In genomic region chr4:149977801-149978544, GRCm38 (mm10) we compare ENCODE assay signal across 8 mouse cellular contexts. TPM values are rescaled to one million over a fixed set of nuclear protein-coding genes. Genes with fewer than 3 reads are reported as not detected.
DNase-seq lines count a peak whose midpoint lies in the region; ATAC-seq and TF ChIP-seq lines count a peak whose summit lies in the region.
"Had no signal": no experiment of that assay in that cellular context is flagged by ENCODE, and none has a peak within 500 bp of the region (broad histone marks: within the 10 kb centered on the region; RNA-seq: fewer than 3 reads in every experiment).

No protein-coding gene starts in this region.

- ATAC-seq in lung, embryonic 15.5 days (ENCODE audit: borderline replicate concordance, extremely low read depth, low FRiP score, low TSS enrichment): peak; percentile 60
- ATAC-seq in forebrain, postnatal 0 days: peak; percentile 44; the same call in 1 of the 2 replicates
- no peak for ATAC-seq in midbrain, postnatal 0 days (ENCODE audit: low FRiP score)

- WGBS in lung, embryonic 15.5 days: 39% methylated on average over 17 of the region's 17 CpGs
- 54% methylated on average over 17 of the region's 17 CpGs for WGBS in forebrain, postnatal 0 days
- WGBS in midbrain, postnatal 0 days: 58% methylated on average over 17 of the region's 17 CpGs

- TF ChIP-seq POLR2A in brain, embryonic 14.5 days (IDR thresholded peaks at IDR 0.05; ENCODE audit: borderline replicate concordance, extremely low read depth, insufficient read depth, insufficient read length, poor library complexity, severe bottlenecking): no peak

- H3K36me3 ChIP-seq in lung, embryonic 15.5 days: peaks cover 16% of the 10 kb centered on the region
- 0 out of 2 replicates have a peak, but pooled peaks cover 3% of the 10 kb centered on the region for H3K36me3 ChIP-seq in forebrain, postnatal 0 days (ENCODE audit: insufficient read depth)
- peaks cover 9% of the 10 kb centered on the region for H3K36me3 ChIP-seq in midbrain, postnatal 0 days (ENCODE audit: insufficient read depth, low read length)

- no peak overlapping the region for H3K9ac ChIP-seq in lung, embryonic 15.5 days
- H3K9ac ChIP-seq in forebrain, postnatal 0 days: no peak overlapping the region
- no peak overlapping the region for H3K9ac ChIP-seq in midbrain, postnatal 0 days (replicated peaks; ENCODE audit: low read length, poor library complexity, severe bottlenecking)

- H3K9me3 ChIP-seq in lung, embryonic 15.5 days: no peaks in the 10 kb centered on the region
- no peaks in the 10 kb centered on the region for H3K9me3 ChIP-seq in forebrain, postnatal 0 days (ENCODE audit: low read length)
- H3K9me3 ChIP-seq in midbrain, postnatal 0 days (ENCODE audit: low read length): no peaks in the 10 kb centered on the region

- H3K27ac ChIP-seq in lung, embryonic 15.5 days: 0 out of 2 replicates have a peak overlapping the region, but pooled peaks have one; percentile 2
- no peak overlapping the region; the same call in 1 of the 2 replicates for H3K27ac ChIP-seq in forebrain, postnatal 0 days (ENCODE audit: low read depth, low read length)
- 0 out of 2 replicates have a peak overlapping the region, but pooled peaks have one; percentile 38 for H3K27ac ChIP-seq in midbrain, postnatal 0 days (ENCODE audit: low read depth, low read length)
- H3K27ac ChIP-seq: heart, adult 2 months had no signal

- no peaks in the 10 kb centered on the region for H3K27me3 ChIP-seq in lung, embryonic 15.5 days
- no peaks in the 10 kb centered on the region for H3K27me3 ChIP-seq in forebrain, postnatal 0 days (ENCODE audit: insufficient read depth, low read length)
- no peaks in the 10 kb centered on the region for H3K27me3 ChIP-seq in midbrain, postnatal 0 days (ENCODE audit: insufficient read depth, low read length)

- no peak overlapping the region for H3K4me3 ChIP-seq in lung, embryonic 15.5 days
- no peak overlapping the region for H3K4me3 ChIP-seq in forebrain, postnatal 0 days (ENCODE audit: low read depth, low read length)
- no peak overlapping the region for H3K4me3 ChIP-seq in midbrain, postnatal 0 days (ENCODE audit: low read depth, low read length)
- H3K4me3 ChIP-seq: heart, adult 2 months had no signal

- DNase-seq in lung, postnatal 14 days: no peak
- DNase-seq in brain, embryonic 14.5 days (ENCODE audit: low read depth): peak; percentile 58
- peak; percentile 39 for DNase-seq in forebrain, postnatal 0 days
- DNase-seq in midbrain, postnatal 0 days (ENCODE audit: low spot score): peak; percentile 77
- no peak for DNase-seq in cerebellum, adult 11 months
- no peak for DNase-seq in gastrocnemius, postnatal 25 days

- peaks cover 27% of the 10 kb centered on the region for H3K4me1 ChIP-seq in lung, embryonic 15.5 days
- 0 out of 2 replicates have a peak, but pooled peaks cover 6% of the 10 kb centered on the region for H3K4me1 ChIP-seq in forebrain, postnatal 0 days (ENCODE audit: insufficient read depth)
- H3K4me1 ChIP-seq in midbrain, postnatal 0 days (ENCODE audit: insufficient read depth, low read length): 0 out of 2 replicates have a peak, but pooled peaks cover 6% of the 10 kb centered on the region

- no peak overlapping the region for H3K4me2 ChIP-seq in lung, embryonic 15.5 days
- H3K4me2 ChIP-seq in forebrain, postnatal 0 days (ENCODE audit: low read depth): no peak overlapping the region
- no peak overlapping the region for H3K4me2 ChIP-seq in midbrain, postnatal 0 days (ENCODE audit: low read depth, low read length, poor library complexity, severe bottlenecking)

- TF ChIP-seq CTCF in brain, embryonic 14.5 days (IDR thresholded peaks at IDR 0.05; ENCODE audit: borderline replicate concordance, extremely low read depth, insufficient read depth, insufficient read length): no peak
- no peak for TF ChIP-seq CTCF in forebrain, postnatal 0 days (IDR thresholded peaks at IDR 0.05; ENCODE audit: low read depth)
- TF ChIP-seq CTCF in midbrain, postnatal 0 days (IDR thresholded peaks at IDR 0.05): no peak

RNA-seq across cellular contexts. Expression of gene Spsb1, which starts 23.1 kb away (rescaled TPM):
- 15.6 and 15.7 TPM in 2 replicates for polyA plus RNA-seq in lung, embryonic 15.5 days (2015; fragmentation: Nextera tagmentation; extraction: Ambion mirVana)
- polyA plus RNA-seq in brain, embryonic 14.5 days (2012; rRNA removed): 5.2 and 6.4 TPM in 2 replicates
- 7.1 and 7.3 TPM in 2 replicates for total RNA-seq in forebrain, postnatal 0 days (2014; rRNA removed)
- 5.8 and 6.2 TPM in 2 replicates for polyA plus RNA-seq in forebrain, postnatal 0 days (2015; fragmentation: Nextera tagmentation; extraction: Ambion mirVana)
- total RNA-seq in midbrain, postnatal 0 days (2014; rRNA removed): 6.2 and 13.6 TPM in 2 replicates
- polyA plus RNA-seq in midbrain, postnatal 0 days (2015; fragmentation: Nextera tagmentation; extraction: Ambion mirVana): 4.4 and 4.7 TPM in 2 replicates
- 1 to 10 TPM; 5.2 to 8.2 TPM for total RNA-seq in gastrocnemius, postnatal 25 days (2021)

RNA-seq across cellular contexts. Expression of gene H6pd, which starts 30.9 kb away (rescaled TPM):
- polyA plus RNA-seq in lung, embryonic 15.5 days (2015; fragmentation: Nextera tagmentation; extraction: Ambion mirVana): 25.0 and 29.3 TPM in 2 replicates
- 3.2 and 5.8 TPM in 2 replicates for polyA plus RNA-seq in brain, embryonic 14.5 days (2012; rRNA removed)
- total RNA-seq in forebrain, postnatal 0 days (2014; rRNA removed): 6.5 and 8.4 TPM in 2 replicates
- polyA plus RNA-seq in forebrain, postnatal 0 days (2015; fragmentation: Nextera tagmentation; extraction: Ambion mirVana): 1.7 and 3.1 TPM in 2 replicates
- total RNA-seq in midbrain, postnatal 0 days (2014; rRNA removed): 12.6 and 13.6 TPM in 2 replicates
- 3.2 and 3.7 TPM in 2 replicates for polyA plus RNA-seq in midbrain, postnatal 0 days (2015; fragmentation: Nextera tagmentation; extraction: Ambion mirVana)
- 10 to 100 TPM; 43.2 to 49.2 TPM for total RNA-seq in gastrocnemius, postnatal 25 days (2021)

Comparison
In these comparisons a context has a peak if more than half of its experiments do, and no peak if none do; other contexts are left out.
1. DNase-seq: peak in brain, embryonic 14.5 days (single experiment), forebrain, postnatal 0 days (single experiment) and midbrain, postnatal 0 days (single experiment); none in lung, postnatal 14 days (single experiment), cerebellum, adult 11 months (single experiment) and gastrocnemius, postnatal 25 days (single experiment).